Mouse (Mus musculus) embryonic facial prominence, embryonic 14.5 days (tissue): ENCODE results near the gene Psg26. TPM values are rescaled to one million over a fixed set of nuclear protein-coding genes. Genes with fewer than 3 reads are reported as not detected.
"Not testable (repeated sequence)": the region's sequence is repeated elsewhere in the genome, so short reads cannot be mapped to it uniquely, and the experiment has no call there.

ENCODE experiments used
- ATAC-seq: fragments of 200-750 bp; cut with Nextera tagmentation; 2 replicates; pipeline ENCODE4 v1.8.0; 2017; ENCODE audit warnings: low read depth, moderate number of reproducible peaks, moderate TSS enrichment
- DNase-seq: peaks from one replicate; pipeline ENCODE4 v3.0.0-alpha.2; 2015; ENCODE audit warnings: low spot score
- H3K27ac ChIP-seq: fragments of 300-500 bp; sonication (generic); replicated peaks from 2 replicates; pipeline ENCODE4 v1.5.1; 2014; ENCODE audit warnings: low read depth, mild to moderate bottlenecking, low read length, moderate library complexity
- H3K27me3 ChIP-seq: fragments of 300-500 bp; sonication (generic); replicated peaks from 2 replicates; pipeline ENCODE4 v1.6.1; 2014; ENCODE audit warnings: low read length; ENCODE audit not compliant: control insufficient read depth, insufficient read depth
- H3K36me3 ChIP-seq: fragments of 300-500 bp; sonication (generic); 2 replicates; pipeline ENCODE4 v1.6.1; 2014; ENCODE audit warnings: low read length, mixed read lengths; ENCODE audit not compliant: control insufficient read depth, insufficient read depth
- H3K4me1 ChIP-seq: fragments of 300-500 bp; sonication (generic); 2 replicates; pipeline ENCODE4 v1.6.1; 2014; ENCODE audit warnings: antibody characterized with exemption, low read length; ENCODE audit not compliant: control insufficient read depth, insufficient read depth
- H3K4me2 ChIP-seq: fragments of 300-500 bp; sonication (generic); 2 replicates; pipeline ENCODE4 v1.6.1; 2014; ENCODE audit warnings: low read depth, mild to moderate bottlenecking, low read length, moderate library complexity, mixed read lengths
- H3K4me3 ChIP-seq: fragments of 300-500 bp; sonication (generic); 2 replicates; pipeline ENCODE4 v1.5.1; 2014; ENCODE audit warnings: low read depth, mild to moderate bottlenecking, low read length
- H3K9ac ChIP-seq: fragments of 300-500 bp; sonication (generic); 2 replicates; pipeline ENCODE4 v1.6.1; 2014; ENCODE audit warnings: low read depth, mild to moderate bottlenecking, low read length, moderate library complexity, mixed read lengths
- H3K9me3 ChIP-seq: fragments of 300-500 bp; sonication (generic); 2 replicates; pipeline ENCODE4 v1.6.1; 2016; ENCODE audit warnings: low read length; ENCODE audit not compliant: control insufficient read depth
- WGBS: fragments of 180-500 bp; shearing (Covaris S2); extraction: QIAGEN DNeasy Blood & Tissue Kit; methylation state at CpG from one replicate; pipeline ENCODE4 v1.1.7; 2014; 5-methylcytosine and 5-hydroxymethylcytosine counted together
- polyA plus RNA-seq: library from polyadenylated mRNA; unstranded; fragments of >200 nt; fragmentation: Nextera tagmentation; extraction: Ambion mirVana; gene quantifications from 2 replicates; pipeline ENCODE4 v1.2.1, GENCODE M21; 2014

Psg26 gene
- polyA plus RNA-seq = not detected in 2 replicates

DNA sequence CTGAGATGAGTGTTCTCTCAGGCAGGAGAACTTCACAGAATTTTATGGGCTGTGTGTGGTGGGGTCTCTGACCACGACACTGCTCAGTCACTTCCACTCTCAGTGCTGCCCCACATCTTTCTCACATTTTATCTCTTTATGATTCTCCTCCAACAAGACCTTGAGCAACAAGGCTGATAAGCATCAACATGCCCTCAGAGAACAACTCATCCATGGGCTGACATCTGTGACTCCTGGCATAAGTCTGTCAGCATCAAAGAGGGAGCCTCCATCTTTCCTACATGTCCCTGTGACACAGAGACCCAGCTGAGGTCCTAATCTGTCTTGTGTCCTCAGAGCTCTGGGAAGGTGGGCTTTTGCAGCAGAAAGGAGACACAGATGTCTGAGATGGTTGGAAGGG lies at the start of gene Psg26:
Gene Psg26 (minus strand): TSS at position 101 of the 400 bp plus-strand sequence.
- H3K4me1 ChIP-seq = no peaks in the 10 kb centered on the region
- H3K9me3 ChIP-seq = no peaks in the 10 kb centered on the region
- 75% methylated on average over 1 of the region's 1 CpGs for WGBS
- no peak within 1 kb of the TSS for H3K9ac ChIP-seq
- ATAC-seq (no peak), DNase-seq (no peak)
- no peak within 1 kb of the TSS for H3K4me2 ChIP-seq
- H3K27me3 ChIP-seq = no peaks in the 10 kb centered on the region
- H3K36me3 ChIP-seq = no peaks in the 10 kb centered on the region
- no peak within 1 kb of the TSS for H3K27ac ChIP-seq
- no peak within 1 kb of the TSS for H3K4me3 ChIP-seq

DNA sequence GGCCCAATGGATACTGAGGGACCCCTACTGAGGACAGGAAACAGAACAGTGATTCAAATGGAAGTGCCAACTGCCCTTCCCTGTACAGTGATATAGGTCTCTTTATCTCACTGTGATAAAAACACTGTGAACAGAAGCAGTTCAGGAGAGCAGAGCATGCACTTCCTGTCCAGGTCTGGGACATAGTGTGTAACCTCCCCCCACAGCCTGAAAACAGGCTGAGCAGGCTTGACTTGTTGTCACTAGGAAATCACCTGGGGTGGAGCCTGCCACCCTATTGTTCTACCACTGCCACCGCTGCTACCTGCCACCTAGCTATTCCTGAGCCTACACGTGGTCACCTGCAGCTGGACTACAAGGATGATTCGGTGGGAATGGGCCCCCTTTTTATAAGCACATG lies 49.4 kb upstream of the Psg26 start:
- H3K9me3 ChIP-seq = no peaks in the 10 kb centered on the region
- no peak overlapping the region for H3K4me3 ChIP-seq
- no peaks in the 10 kb centered on the region for H3K27me3 ChIP-seq
- no peak overlapping the region for H3K27ac ChIP-seq
- H3K4me2 ChIP-seq = no peak overlapping the region
- ATAC-seq (no peak), DNase-seq (peak; percentile 13)
- WGBS = 34% methylated on average over 3 of the region's 3 CpGs
- H3K9ac ChIP-seq = no peak overlapping the region
- no peaks in the 10 kb centered on the region for H3K4me1 ChIP-seq
- no peaks in the 10 kb centered on the region for H3K36me3 ChIP-seq

DNA sequence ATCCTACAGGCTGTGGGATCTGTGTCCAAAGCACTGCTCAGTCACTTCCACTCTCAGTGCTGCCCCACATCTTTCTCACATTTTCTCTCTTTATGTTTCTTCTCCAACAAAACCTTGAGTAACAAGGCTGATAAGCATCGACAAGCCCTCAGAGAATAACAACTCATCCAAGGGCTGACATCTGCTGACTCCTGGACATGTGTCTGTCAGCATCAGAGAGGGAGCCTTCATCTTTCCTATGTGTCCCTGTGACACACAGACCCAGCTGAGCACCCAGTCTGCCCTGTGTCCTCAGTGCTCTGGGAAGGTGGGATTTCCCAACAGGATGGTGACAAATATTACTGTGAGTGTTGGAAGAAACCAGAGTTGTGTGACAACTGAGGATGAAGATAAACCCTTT lies 48.2 kb upstream of the Psg26 start, which contains the start of gene Psg25:
Gene Psg25 (minus strand): TSS at position 101 of the 400 bp plus-strand sequence.
- Histone ChIP-seq H3K9me3 (no peaks in the 10 kb centered on the region), H3K4me2 (no peak within 1 kb of the TSS), H3K27ac (no peak within 1 kb of the TSS), H3K4me1 (no peaks in the 10 kb centered on the region), H3K9ac (no peak within 1 kb of the TSS), H3K36me3 (no peaks in the 10 kb centered on the region), H3K4me3 (no peak within 1 kb of the TSS), H3K27me3 (no peaks in the 10 kb centered on the region)
- 85% methylated on average over 1 of the region's 1 CpGs for WGBS
- DNase-seq (no peak), ATAC-seq (no peak)

DNA sequence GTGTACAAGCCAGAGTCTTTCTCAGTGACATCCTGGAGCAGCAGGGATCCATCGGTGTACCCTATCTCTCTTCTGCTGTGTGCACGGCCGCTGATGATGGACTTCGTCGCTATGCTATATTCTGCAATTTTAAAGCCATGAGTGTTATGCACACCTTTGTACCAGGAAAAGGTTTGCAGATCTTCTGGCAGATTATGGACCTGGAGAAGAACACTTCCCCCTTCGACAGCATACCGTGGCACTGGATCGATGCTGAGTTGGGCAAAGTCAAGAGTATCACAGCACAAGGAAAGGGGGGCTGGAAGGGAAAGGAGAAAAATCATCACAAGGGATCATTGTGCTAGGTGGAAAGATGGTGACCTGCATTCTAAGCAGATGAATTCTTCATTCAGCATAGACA lies 40.7 kb upstream of the Psg26 start:
- Histone ChIP-seq H3K4me1 (no peaks in the 10 kb centered on the region), H3K4me2 (no peak overlapping the region), H3K9me3 (no peaks in the 10 kb centered on the region), H3K27me3 (no peaks in the 10 kb centered on the region), H3K4me3 (no peak overlapping the region), H3K36me3 (no peaks in the 10 kb centered on the region), H3K9ac (no peak overlapping the region), H3K27ac (no peak overlapping the region)
- DNase-seq (no peak), ATAC-seq (no peak)
- 93% methylated on average over 8 of the region's 8 CpGs for WGBS

DNA sequence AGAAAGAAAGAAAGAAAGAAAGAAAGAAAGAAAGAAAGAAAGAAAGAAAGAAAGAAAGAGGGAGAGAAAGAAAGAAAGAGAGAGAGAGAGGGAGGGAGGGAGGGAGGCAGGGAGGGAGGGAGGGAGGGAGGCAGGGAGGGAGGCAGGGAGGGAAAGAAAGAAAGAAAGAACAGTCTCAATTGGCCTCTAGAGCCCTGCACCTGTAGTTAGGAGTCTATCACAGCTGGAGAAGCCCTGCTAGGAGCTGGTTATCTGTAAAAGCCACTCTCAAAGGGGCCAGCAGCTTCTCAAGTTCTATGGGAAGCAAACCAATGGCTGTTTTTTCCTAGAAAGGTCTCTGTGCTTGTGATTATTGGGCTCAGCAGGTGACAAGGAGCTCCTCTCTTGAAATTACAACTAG lies 28.9 kb upstream of the Psg26 start:
- not testable (repeated sequence) for H3K4me3 ChIP-seq, H3K4me2 ChIP-seq, H3K36me3 ChIP-seq, ATAC-seq, H3K9me3 ChIP-seq, H3K9ac ChIP-seq, H3K27ac ChIP-seq, H3K27me3 ChIP-seq, DNase-seq, H3K4me1 ChIP-seq

DNA sequence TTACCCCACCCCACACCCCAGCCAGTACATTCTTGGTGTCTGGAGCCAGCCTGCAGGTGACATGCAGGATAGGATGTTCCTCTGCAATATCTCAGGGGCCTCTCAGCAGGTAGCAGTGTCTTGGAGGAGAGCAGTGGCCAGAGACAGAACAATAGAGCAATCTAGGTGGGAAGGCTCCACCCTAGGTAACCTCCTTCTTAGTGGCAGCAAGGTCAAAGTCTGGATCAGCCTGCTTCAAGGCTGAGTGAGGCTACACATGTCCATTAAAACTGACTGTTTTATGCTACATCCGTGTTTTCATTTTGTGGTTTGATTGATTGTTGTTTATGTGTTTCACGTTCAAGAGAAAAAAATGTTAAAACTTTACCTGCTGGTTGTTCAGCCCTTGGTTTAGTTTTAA lies 28.4 kb upstream of the Psg26 start:
- not testable (repeated sequence) for H3K27ac ChIP-seq, H3K9me3 ChIP-seq, ATAC-seq

DNA sequence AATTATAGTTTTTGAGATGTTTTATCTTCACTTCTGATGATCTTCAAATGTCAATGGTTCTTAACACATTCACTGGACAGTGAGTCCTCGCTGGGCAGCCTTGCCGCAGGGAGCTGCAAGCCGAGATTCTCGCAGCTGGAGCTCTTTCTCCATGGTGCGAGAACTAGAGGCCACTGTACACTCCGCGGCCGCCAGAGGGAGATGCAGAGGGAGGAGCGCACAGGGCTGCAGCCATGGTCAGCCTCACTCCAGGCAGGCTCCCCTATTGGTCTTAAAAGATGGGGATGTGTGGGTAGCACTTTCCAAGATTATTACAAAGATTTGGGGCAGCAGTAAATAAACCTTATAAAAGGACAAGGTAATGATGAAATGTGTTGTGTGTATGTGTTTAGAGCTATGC lies 27.5 kb upstream of the Psg26 start:
- Histone ChIP-seq H3K9me3 (no peaks in the 10 kb centered on the region), H3K9ac (no peak overlapping the region), H3K27ac (no peak overlapping the region), H3K4me1 (no peaks in the 10 kb centered on the region), H3K4me3 (no peak overlapping the region), H3K4me2 (no peak overlapping the region), H3K36me3 (no peaks in the 10 kb centered on the region), H3K27me3 (no peaks in the 10 kb centered on the region)
- ATAC-seq (no peak), DNase-seq (no peak)
- WGBS = 18% methylated on average over 9 of the region's 9 CpGs

More for the DNA sequence above, 28.4 kb upstream of the Psg26 start:
- H3K36me3 ChIP-seq, H3K27me3 ChIP-seq, H3K4me2 ChIP-seq, H3K9ac ChIP-seq, H3K4me3 ChIP-seq, H3K4me1 ChIP-seq, DNase-seq: not testable (repeated sequence)
- 57% methylated on average over 2 of the region's 2 CpGs for WGBS

DNA sequence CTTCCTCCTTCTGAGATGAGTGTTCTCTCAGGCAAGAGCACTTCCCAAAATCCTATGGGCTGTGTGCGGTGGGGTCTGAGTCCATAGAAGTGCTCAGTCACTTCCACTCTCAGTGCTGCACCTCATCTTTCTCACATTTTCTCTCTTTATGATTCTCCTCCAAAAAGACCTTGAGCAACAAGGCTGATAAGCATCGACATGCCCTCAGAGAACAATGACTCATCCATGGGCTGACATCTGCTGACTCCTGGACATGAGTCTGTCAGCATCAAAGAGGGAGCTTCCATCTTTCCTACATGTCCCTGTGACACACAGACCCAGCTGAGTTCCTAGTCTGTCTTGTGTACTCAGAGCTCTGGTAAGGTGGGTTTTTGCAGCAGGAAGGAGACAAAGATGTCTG lies 52.0 kb downstream of the Psg26 start, which contains the start of gene Psg28:
Gene Psg28 (minus strand): TSS at position 101 of the 400 bp plus-strand sequence.
- not testable (repeated sequence) for H3K4me1 ChIP-seq, H3K9me3 ChIP-seq, ATAC-seq, H3K27me3 ChIP-seq, H3K4me2 ChIP-seq, H3K4me3 ChIP-seq, H3K36me3 ChIP-seq, H3K9ac ChIP-seq, H3K27ac ChIP-seq, DNase-seq
- WGBS = 80% methylated on average over 2 of the region's 2 CpGs
